Mouse (Mus musculus) B cell, adult 2 months (primary cell): ENCODE results near the gene Ms4a15.
A peak's percentile ranks its signal among the peaks of the same experiment; 100 is the strongest.

Experiments used
- DNase-seq, 2 experiments: peaks; one replicate each; pipeline ENCODE4 v3.0.0; 2022

Ms4a15 gene

GRCm38 (mm10) chr19:10993150-10993549 lies at the start of gene Ms4a15:
TSS of gene Ms4a15 (minus strand) at chr19:10993250.
- no peak for DNase-seq

- no peak for DNase-seq
Measured at GRCm38 (mm10) chr19:11037570-11037969, 44.5 kb upstream of the Ms4a15 start.

GRCm38 (mm10) chr19:11022382-11022781 lies 29.3 kb upstream of the Ms4a15 start:
- DNase-seq = no peak

- no peak for DNase-seq
Measured at GRCm38 (mm10) chr19:11017891-11018290, 24.8 kb upstream of the Ms4a15 start, which contains the start of gene Ms4a18. TSS of gene Ms4a18 (minus strand) at chr19:11018031.

GRCm38 (mm10) chr19:11017251-11017650 lies 24.2 kb upstream of the Ms4a15 start:
- DNase-seq = no peak

- no peak for DNase-seq
Measured at GRCm38 (mm10) chr19:11015998-11016397, 22.9 kb upstream of the Ms4a15 start.

GRCm38 (mm10) chr19:11015468-11015867 lies 22.4 kb upstream of the Ms4a15 start:
- no peak for DNase-seq

GRCm38 (mm10) chr19:10991911-10992310 lies 1.1 kb downstream of the Ms4a15 start:
- no peak for DNase-seq

GRCm38 (mm10) chr19:10990751-10991150 lies 2.3 kb downstream of the Ms4a15 start:
- DNase-seq = no peak

- no peak for DNase-seq
Measured at GRCm38 (mm10) chr19:10988563-10988962, 4.5 kb downstream of the Ms4a15 start.

- DNase-seq = no peak
Measured at GRCm38 (mm10) chr19:10985889-10986288, 7.2 kb downstream of the Ms4a15 start.

GRCm38 (mm10) chr19:10984551-10984950 lies 8.5 kb downstream of the Ms4a15 start:
- DNase-seq = no peak

- peak; percentile 40 to 45 for DNase-seq
Measured at GRCm38 (mm10) chr19:10983146-10983545, 9.9 kb downstream of the Ms4a15 start.

GRCm38 (mm10) chr19:10980210-10980609 lies 12.8 kb downstream of the Ms4a15 start:
- peak in 1 of 2 experiments; percentile 5 for DNase-seq

- peak; percentile 93 to 96 for DNase-seq
Measured at GRCm38 (mm10) chr19:10979184-10980168, 13.6 kb downstream of the Ms4a15 start.

- peak; percentile 48 to 52 for DNase-seq
Measured at GRCm38 (mm10) chr19:10976318-10976717, 16.7 kb downstream of the Ms4a15 start.

- DNase-seq = no peak
Measured at GRCm38 (mm10) chr19:10975187-10975586, 17.9 kb downstream of the Ms4a15 start.

GRCm38 (mm10) chr19:10974238-10974865 lies 18.7 kb downstream of the Ms4a15 start, which contains the start of gene Ms4a10:
TSS of gene Ms4a10 (minus strand) at chr19:10974670.
- DNase-seq = no peak

GRCm38 (mm10) chr19:10973187-10973586 lies 19.9 kb downstream of the Ms4a15 start:
- DNase-seq = no peak

- no peak for DNase-seq
Measured at GRCm38 (mm10) chr19:10972660-10973059, 20.4 kb downstream of the Ms4a15 start.

GRCm38 (mm10) chr19:10970457-10970856 lies 22.6 kb downstream of the Ms4a15 start:
- no peak for DNase-seq

- DNase-seq = no peak
Measured at GRCm38 (mm10) chr19:10968578-10968977, 24.5 kb downstream of the Ms4a15 start.

- DNase-seq = no peak
Measured at GRCm38 (mm10) chr19:10965721-10966120, 27.3 kb downstream of the Ms4a15 start.

- DNase-seq = no peak
Measured at GRCm38 (mm10) chr19:10959978-10960346, 33.1 kb downstream of the Ms4a15 start.
